ENCODE assay signal across 19 mouse cellular contexts in the genomic region with DNA sequence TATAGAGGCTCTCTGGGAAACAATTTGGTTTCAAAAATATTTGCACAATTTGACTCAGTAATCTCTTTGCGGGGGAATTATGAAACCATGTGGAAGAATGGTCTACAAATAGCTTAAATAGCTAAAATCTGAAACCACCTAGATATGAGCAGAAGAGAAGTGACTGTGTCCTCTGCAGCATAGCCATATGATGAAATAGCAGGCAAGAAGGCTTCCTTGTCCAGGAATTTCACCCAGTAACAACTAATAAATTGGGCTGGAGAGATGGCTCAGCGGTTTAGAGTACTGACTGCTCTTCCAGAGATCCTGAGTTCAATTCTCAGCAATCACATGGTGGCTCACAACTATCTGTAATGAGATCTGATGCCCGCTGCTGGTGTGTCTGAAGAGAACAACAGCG. TPM values are rescaled to one million over a fixed set of nuclear protein-coding genes. Genes with fewer than 3 reads are reported as not detected.
"Had no signal": no experiment of that assay in that cellular context is flagged by ENCODE, and none has a peak within 500 bp of the region (broad histone marks: within the 10 kb centered on the region; RNA-seq: fewer than 3 reads in every experiment).

No protein-coding gene starts in this region.

- H3K27ac ChIP-seq: limb, embryonic 10.5 days; limb, embryonic 13.5 days; liver, embryonic 12.5 days; liver, embryonic 15.5 days; lung, embryonic 15.5 days; macrophage; midbrain, embryonic 12.5 days; midbrain, embryonic 15.5 days; neural tube, embryonic 13.5 days had no signal

- H3K9me3 ChIP-seq: limb, embryonic 10.5 days; limb, embryonic 13.5 days; liver, embryonic 12.5 days; liver, embryonic 15.5 days; lung, embryonic 15.5 days; midbrain, embryonic 12.5 days; midbrain, embryonic 15.5 days; neural tube, embryonic 13.5 days had no signal

- ATAC-seq: liver, embryonic 12.5 days; midbrain, embryonic 15.5 days had no signal

- H3K4me1 ChIP-seq: limb, embryonic 10.5 days; limb, embryonic 13.5 days; liver, embryonic 15.5 days; lung, embryonic 15.5 days; midbrain, embryonic 12.5 days; midbrain, embryonic 15.5 days; neural tube, embryonic 13.5 days had no signal

- H3K4me2 ChIP-seq: limb, embryonic 13.5 days; liver, embryonic 12.5 days; liver, embryonic 15.5 days; lung, embryonic 15.5 days; midbrain, embryonic 12.5 days; midbrain, embryonic 15.5 days; neural tube, embryonic 13.5 days had no signal

- H3K36me3 ChIP-seq: limb, embryonic 10.5 days; limb, embryonic 13.5 days; liver, embryonic 12.5 days; liver, embryonic 15.5 days; lung, embryonic 15.5 days; midbrain, embryonic 12.5 days; midbrain, embryonic 15.5 days; neural tube, embryonic 13.5 days had no signal

- H3K4me3 ChIP-seq: limb, embryonic 10.5 days; limb, embryonic 13.5 days; liver, embryonic 12.5 days; liver, embryonic 15.5 days; lung, embryonic 15.5 days; midbrain, embryonic 12.5 days; midbrain, embryonic 15.5 days; neural tube, embryonic 13.5 days had no signal

- H3K27me3 ChIP-seq: limb, embryonic 13.5 days; liver, embryonic 12.5 days; liver, embryonic 15.5 days; lung, embryonic 15.5 days; midbrain, embryonic 12.5 days; midbrain, embryonic 15.5 days; neural tube, embryonic 13.5 days had no signal

- DNase-seq: kidney, adult 9 months; kidney, postnatal 14 days; kidney, postnatal 4 days; liver; lung, adult 18-20 months; lung, postnatal 14 days; thymus, adult 18-20 months; thymus, postnatal 4 days had no signal

- H3K9ac ChIP-seq: limb, embryonic 13.5 days; liver, embryonic 12.5 days; liver, embryonic 15.5 days; lung, embryonic 15.5 days; midbrain, embryonic 12.5 days; midbrain, embryonic 15.5 days; neural tube, embryonic 13.5 days had no signal

RNA-seq across cellular contexts. Expression of a gene that starts 26.0 kb away (rescaled TPM):
- polyA plus RNA-seq: small intestine, adult 2 months; spleen, adult 2 months had no signal
